Mouse (Mus musculus) liver (tissue): ENCODE results near the gene Rtn4rl1.
A peak's percentile ranks its signal among the peaks of the same experiment; 100 is the strongest.
"Not testable (repeated sequence)": the region's sequence is repeated elsewhere in the genome, so short reads cannot be mapped to it uniquely, and the experiment has no call there.

Source experiments
- DNase-seq: peaks from one replicate; pipeline ENCODE4 v3.0.0-alpha.2; 2020; ENCODE audit warnings: mixed read lengths

Gene Rtn4rl1

GRCm38 (mm10) chr11:75166193-75166842 lies 27.3 kb upstream of the Rtn4rl1 start:
- DNase-seq: no peak

GRCm38 (mm10) chr11:75166861-75167642 lies 26.5 kb upstream of the Rtn4rl1 start:
- DNase-seq: no peak

- DNase-seq: no peak
Observed at GRCm38 (mm10) chr11:75167643-75168589, 25.7 kb upstream of the Rtn4rl1 start.

- DNase-seq: peak; percentile 82
Observed at GRCm38 (mm10) chr11:75168590-75169361, 24.8 kb upstream of the Rtn4rl1 start.

GRCm38 (mm10) chr11:75169405-75170080 lies 24.0 kb upstream of the Rtn4rl1 start, which contains the start of gene Hic1:
TSS of gene Hic1 (minus strand) at chr11:75169519.
- no peak for DNase-seq

- DNase-seq: peak; percentile 88
Observed at GRCm38 (mm10) chr11:75170136-75170751, 23.3 kb upstream of the Rtn4rl1 start.

GRCm38 (mm10) chr11:75171186-75171865 lies 22.3 kb upstream of the Rtn4rl1 start:
- no peak for DNase-seq

- no peak for DNase-seq
Observed at GRCm38 (mm10) chr11:75172151-75173094, 21.2 kb upstream of the Rtn4rl1 start.

- DNase-seq: peak; percentile 82
Observed at GRCm38 (mm10) chr11:75173095-75173798, 20.3 kb upstream of the Rtn4rl1 start.

GRCm38 (mm10) chr11:75173799-75174165 lies 19.8 kb upstream of the Rtn4rl1 start:
- DNase-seq: no peak

GRCm38 (mm10) chr11:75174574-75174973 lies 19.0 kb upstream of the Rtn4rl1 start:
- DNase-seq: not testable (repeated sequence)

GRCm38 (mm10) chr11:75178011-75178410 lies 15.6 kb upstream of the Rtn4rl1 start:
- DNase-seq: no peak

- DNase-seq: peak; percentile 90
Observed at GRCm38 (mm10) chr11:75178672-75179208, 14.8 kb upstream of the Rtn4rl1 start, which contains the start of gene Ovca2. TSS of gene Ovca2 (minus strand) at chr11:75178835.

- DNase-seq: no peak
Observed at GRCm38 (mm10) chr11:75183917-75184570, 9.5 kb upstream of the Rtn4rl1 start.

- no peak for DNase-seq
Observed at GRCm38 (mm10) chr11:75184573-75184972, 9.0 kb upstream of the Rtn4rl1 start.

- DNase-seq: no peak
Observed at GRCm38 (mm10) chr11:75184986-75185385, 8.6 kb upstream of the Rtn4rl1 start.

- DNase-seq: no peak
Observed at GRCm38 (mm10) chr11:75189713-75190370, 3.7 kb upstream of the Rtn4rl1 start.
